Mouse (Mus musculus): Measurements from ENCODE around the gene Cit. TPM values are rescaled to one million over a fixed set of nuclear protein-coding genes. Genes with fewer than 3 reads are reported as not detected.

Gene Cit
- polyA plus RNA-seq, 2 experiments = 11.7 to 19.0 TPM

- DNase-seq (ENCODE audit: low spot score) (no peak), ATAC-seq (ENCODE audit: low FRiP score, low read depth) (no peak)
- Histone ChIP-seq H3K27me3 (ENCODE audit: control insufficient read depth, insufficient read depth, low read length) (no peaks in the 10 kb centered on the region), H3K9ac (ENCODE audit: low read depth, low read length, severe bottlenecking) (no peak overlapping the region), H3K27ac (replicated peaks; ENCODE audit: low read depth, low read length) (no peak overlapping the region), H3K9me3 (ENCODE audit: control insufficient read depth, low read length) (no peaks in the 10 kb centered on the region), H3K4me1 (ENCODE audit: control insufficient read depth, insufficient read depth, low read length) (no peaks in the 10 kb centered on the region), H3K4me3 (replicated peaks; ENCODE audit: low read length) (no peak overlapping the region), H3K4me2 (replicated peaks; ENCODE audit: low read depth, low read length, severe bottlenecking) (no peak overlapping the region), H3K36me3 (ENCODE audit: control insufficient read depth, insufficient read depth, low read length) (no peaks in the 10 kb centered on the region)
- TF ChIP-seq POLR2A (IDR thresholded peaks at IDR 0.05; ENCODE audit: borderline replicate concordance, extremely low read depth, insufficient read depth, insufficient read length) = no peak
- 68% methylated on average over 6 of the region's 6 CpGs for WGBS
Measured at GRCm38 (mm10) chr5:115838059-115838458, 7.0 kb upstream of the Cit start.

GRCm38 (mm10) chr5:115840453-115840852 is 4.6 kb upstream of the Cit start:
- H3K4me3 ChIP-seq (replicated peaks; ENCODE audit: low read length) = no peak overlapping the region
- TF ChIP-seq POLR2A (IDR thresholded peaks at IDR 0.05; ENCODE audit: borderline replicate concordance, extremely low read depth, insufficient read depth, insufficient read length) = no peak
- no peak overlapping the region for H3K9ac ChIP-seq (ENCODE audit: low read depth, low read length, severe bottlenecking)
- no peaks in the 10 kb centered on the region for H3K27me3 ChIP-seq (ENCODE audit: control insufficient read depth, insufficient read depth, low read length)
- no peaks in the 10 kb centered on the region for H3K9me3 ChIP-seq (ENCODE audit: control insufficient read depth, low read length)
- no peak for DNase-seq (ENCODE audit: low spot score)
- H3K36me3 ChIP-seq (ENCODE audit: control insufficient read depth, insufficient read depth, low read length) = no peaks in the 10 kb centered on the region
- WGBS = 85% methylated on average over 5 of the region's 5 CpGs
- no peak overlapping the region for H3K27ac ChIP-seq (replicated peaks; ENCODE audit: low read depth, low read length)
- peaks cover 6% of the 10 kb centered on the region for H3K4me1 ChIP-seq (ENCODE audit: control insufficient read depth, insufficient read depth, low read length)
- H3K4me2 ChIP-seq (replicated peaks; ENCODE audit: low read depth, low read length, severe bottlenecking) = no peak overlapping the region
- ATAC-seq (ENCODE audit: low FRiP score, low read depth) = no peak

GRCm38 (mm10) chr5:115840946-115841775 is 3.9 kb upstream of the Cit start:
- ATAC-seq (ENCODE audit: low FRiP score, low read depth) (no peak), DNase-seq (ENCODE audit: low spot score) (no peak)
- Histone ChIP-seq H3K36me3 (ENCODE audit: control insufficient read depth, insufficient read depth, low read length) (no peaks in the 10 kb centered on the region), H3K4me2 (replicated peaks; ENCODE audit: low read depth, low read length, severe bottlenecking) (no peak overlapping the region), H3K9ac (ENCODE audit: low read depth, low read length, severe bottlenecking) (no peak overlapping the region), H3K9me3 (ENCODE audit: control insufficient read depth, low read length) (no peaks in the 10 kb centered on the region), H3K27ac (replicated peaks; ENCODE audit: low read depth, low read length) (no peak overlapping the region), H3K27me3 (ENCODE audit: control insufficient read depth, insufficient read depth, low read length) (no peaks in the 10 kb centered on the region), H3K4me3 (replicated peaks; ENCODE audit: low read length) (no peak overlapping the region), H3K4me1 (ENCODE audit: control insufficient read depth, insufficient read depth, low read length) (peaks cover 12% of the 10 kb centered on the region)
- 79% methylated on average over 12 of the region's 12 CpGs for WGBS
- no peak for TF ChIP-seq POLR2A (IDR thresholded peaks at IDR 0.05; ENCODE audit: borderline replicate concordance, extremely low read depth, insufficient read depth, insufficient read length)

GRCm38 (mm10) chr5:115844368-115844765 is 711 bp upstream of the Cit start:
- Histone ChIP-seq H3K4me1 (ENCODE audit: control insufficient read depth, insufficient read depth, low read length) (peaks cover 12% of the 10 kb centered on the region), H3K27me3 (ENCODE audit: control insufficient read depth, insufficient read depth, low read length) (no peaks in the 10 kb centered on the region), H3K9me3 (ENCODE audit: control insufficient read depth, low read length) (no peaks in the 10 kb centered on the region), H3K9ac (ENCODE audit: low read depth, low read length, severe bottlenecking) (peak overlapping the region; percentile 47), H3K36me3 (ENCODE audit: control insufficient read depth, insufficient read depth, low read length) (no peaks in the 10 kb centered on the region), H3K4me2 (replicated peaks; ENCODE audit: low read depth, low read length, severe bottlenecking) (peak overlapping the region; percentile 96), H3K27ac (replicated peaks; ENCODE audit: low read depth, low read length) (no peak overlapping the region), H3K4me3 (replicated peaks; ENCODE audit: low read length) (peak overlapping the region; percentile 68)
- no peak for DNase-seq (ENCODE audit: low spot score)
- TF ChIP-seq POLR2A (IDR thresholded peaks at IDR 0.05; ENCODE audit: borderline replicate concordance, extremely low read depth, insufficient read depth, insufficient read length) = no peak
- ATAC-seq (ENCODE audit: low FRiP score, low read depth) = no peak
- 4% methylated on average over 12 of the region's 12 CpGs for WGBS

GRCm38 (mm10) chr5:115845635-115846174 is 627 bp downstream of the Cit start:
- H3K27me3 ChIP-seq (ENCODE audit: control insufficient read depth, insufficient read depth, low read length) = no peaks in the 10 kb centered on the region
- H3K4me2 ChIP-seq (replicated peaks; ENCODE audit: low read depth, low read length, severe bottlenecking) = peak overlapping the region; percentile 96
- no peaks in the 10 kb centered on the region for H3K9me3 ChIP-seq (ENCODE audit: control insufficient read depth, low read length)
- no peak for DNase-seq (ENCODE audit: low spot score)
- peaks cover 12% of the 10 kb centered on the region for H3K4me1 ChIP-seq (ENCODE audit: control insufficient read depth, insufficient read depth, low read length)
- ATAC-seq (ENCODE audit: low FRiP score, low read depth) = no peak
- WGBS = 31% methylated on average over 8 of the region's 8 CpGs
- peak overlapping the region; percentile 66 for H3K9ac ChIP-seq (ENCODE audit: low read depth, low read length, severe bottlenecking)
- H3K4me3 ChIP-seq (replicated peaks; ENCODE audit: low read length) = peak overlapping the region; percentile 68
- H3K36me3 ChIP-seq (ENCODE audit: control insufficient read depth, insufficient read depth, low read length) = peaks cover 5% of the 10 kb centered on the region; the same call in 1 of the 2 replicates
- TF ChIP-seq POLR2A (IDR thresholded peaks at IDR 0.05; ENCODE audit: borderline replicate concordance, extremely low read depth, insufficient read depth, insufficient read length) = no peak
- H3K27ac ChIP-seq (replicated peaks; ENCODE audit: low read depth, low read length) = no peak overlapping the region
